Mouse (Mus musculus): ENCODE results near the gene Zfp945. TPM values are rescaled to one million over a fixed set of nuclear protein-coding genes. Genes with fewer than 3 reads are reported as not detected.
A peak's percentile ranks its signal among the peaks of the same experiment; 100 is the strongest.
"Not testable (repeated sequence)": the region's sequence is repeated elsewhere in the genome, so short reads cannot be mapped to it uniquely, and the experiment has no call there.

Gene Zfp945
- total RNA-seq (2014; fragmentation: Nextera tagmentation), result 12.6 and 13.9 TPM in 2 replicates
- 7.1 and 13.3 TPM in 2 replicates for total RNA-seq (2017)

GRCm38 (mm10) chr17:22866845-22867481 lies at the start of gene Zfp945:
Gene Zfp945 (minus strand): TSS chr17:22867134.
- ATAC-seq (replicated peaks; ENCODE audit: poor library complexity, severe bottlenecking), result peak; percentile 82

DNA sequence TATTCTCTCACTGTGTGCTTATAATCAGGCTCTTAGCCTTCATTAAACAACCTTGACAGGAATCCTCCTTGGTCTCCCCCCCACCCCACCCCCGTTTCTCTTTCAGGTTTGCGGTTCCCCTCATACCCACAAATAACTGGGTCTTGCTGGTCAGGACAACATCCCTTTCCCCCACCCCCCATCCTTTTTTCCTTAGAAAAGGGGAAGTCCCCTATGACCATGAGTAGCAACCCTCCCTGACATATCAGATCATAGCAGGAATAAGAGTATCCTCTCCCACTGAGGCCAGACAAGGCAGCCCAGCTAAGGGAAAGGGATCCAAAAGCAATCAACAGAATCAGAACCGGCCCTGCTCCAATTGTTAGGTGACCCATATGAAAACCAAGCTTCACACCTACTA lies 21.4 kb upstream of the Zfp945 start:
- ATAC-seq (replicated peaks; ENCODE audit: poor library complexity, severe bottlenecking), result no peak; the same call in 1 of the 2 replicates

- ATAC-seq (replicated peaks; ENCODE audit: poor library complexity, severe bottlenecking), result no peak
These were observed 17.2 kb upstream of the Zfp945 start for GRCm38 (mm10) chr17:22884059-22884698.

- ATAC-seq (replicated peaks; ENCODE audit: poor library complexity, severe bottlenecking), result no peak
These were observed 10.7 kb upstream of the Zfp945 start for GRCm38 (mm10) chr17:22877427-22878307.

- ATAC-seq (replicated peaks; ENCODE audit: poor library complexity, severe bottlenecking), result peak; percentile 89
These were observed 9.4 kb upstream of the Zfp945 start for GRCm38 (mm10) chr17:22876316-22876715.

DNA sequence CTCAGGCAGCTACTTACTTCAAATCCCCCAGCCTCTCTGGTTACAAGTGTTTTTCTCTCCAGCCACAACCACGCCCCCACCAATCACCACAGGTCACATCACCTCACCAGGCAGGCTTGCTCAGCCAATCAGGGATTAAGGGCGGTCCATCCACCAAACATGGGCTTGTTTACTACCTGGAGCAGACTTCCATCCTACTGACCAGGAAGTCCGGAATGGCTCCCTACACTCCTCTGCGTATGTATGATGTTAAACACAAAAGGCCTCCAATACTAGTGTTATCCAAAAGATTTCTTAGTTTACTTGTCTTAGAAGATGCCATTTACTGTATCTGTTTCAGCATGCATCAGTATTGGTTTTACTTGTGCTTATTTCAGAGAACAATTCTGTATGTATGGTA lies 8.6 kb upstream of the Zfp945 start:
- not testable (repeated sequence) for ATAC-seq (replicated peaks; ENCODE audit: poor library complexity, severe bottlenecking)

GRCm38 (mm10) chr17:22866421-22866844 lies 501 bp downstream of the Zfp945 start:
- peak; percentile 66 for ATAC-seq (replicated peaks; ENCODE audit: poor library complexity, severe bottlenecking)

DNA sequence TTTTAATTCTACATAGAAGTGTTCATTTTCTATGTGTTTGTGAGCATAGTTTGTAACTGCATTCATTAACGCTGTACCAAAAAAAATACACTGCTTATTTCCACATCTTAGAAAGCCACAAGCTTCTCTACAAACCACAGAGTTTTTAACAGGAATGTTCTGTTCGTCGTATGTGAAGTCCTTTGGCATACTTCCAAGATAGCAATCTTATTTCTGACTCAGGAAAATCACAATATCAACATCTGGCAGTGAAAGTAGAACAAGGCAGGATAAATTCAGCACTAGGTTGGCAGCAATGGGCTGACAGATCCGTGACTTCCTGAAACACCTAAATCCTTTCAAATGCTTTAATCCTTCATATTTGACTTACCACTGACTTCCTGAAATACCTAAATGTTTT lies 45.8 kb downstream of the Zfp945 start:
- no peak for ATAC-seq (replicated peaks; ENCODE audit: poor library complexity, severe bottlenecking)

- ATAC-seq (replicated peaks; ENCODE audit: poor library complexity, severe bottlenecking), result no peak
These were observed 48.7 kb downstream of the Zfp945 start for GRCm38 (mm10) chr17:22818199-22818595.

- ATAC-seq (replicated peaks; ENCODE audit: poor library complexity, severe bottlenecking), result peak; percentile 95
These were observed 49.3 kb downstream of the Zfp945 start for GRCm38 (mm10) chr17:22817471-22818198.

DNA sequence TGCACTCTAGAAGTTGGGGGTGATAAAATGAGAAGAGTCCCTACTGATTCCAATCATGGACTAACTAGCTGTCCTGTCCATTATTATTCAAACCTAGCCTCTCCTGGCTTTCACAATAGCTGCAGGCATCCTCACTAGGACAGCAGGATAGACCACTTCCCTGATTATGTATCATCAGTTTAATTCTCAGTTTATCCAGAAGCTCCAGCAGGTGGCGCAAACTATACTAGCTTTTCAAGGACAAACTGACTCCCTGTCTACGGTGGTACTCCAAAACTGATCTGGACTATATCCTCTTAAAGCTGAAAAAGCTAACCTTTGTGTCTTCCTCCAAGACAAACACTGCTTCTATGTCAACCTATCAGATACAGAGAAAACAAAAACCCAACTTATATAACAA lies 67.2 kb downstream of the Zfp945 start:
- peak; percentile 85 for ATAC-seq (replicated peaks; ENCODE audit: poor library complexity, severe bottlenecking)

Other genes starting within 250 kb of the Zfp945 start
- not detected in 2 replicates for gene Vmn2r113, start 75.8 kb upstream of the Zfp945 start, total RNA-seq (2014; fragmentation: Nextera tagmentation)
- under 0.01 TPM in 1 of 2 replicates, not detected in the other for gene Vmn2r113, start 75.8 kb upstream of the Zfp945 start, total RNA-seq (2017)
- gene Vmn2r-ps130, start 194.0 kb upstream of the Zfp945 start, total RNA-seq (2014; fragmentation: Nextera tagmentation), result not detected in 2 replicates
- not detected in 2 replicates for gene Vmn2r-ps130, start 194.0 kb upstream of the Zfp945 start, total RNA-seq (2017)

Measured in granulocyte monocyte progenitor cell, adult 5-6 weeks (primary cell).